Mouse (Mus musculus) myocyte (in vitro differentiated cells): Measurements from ENCODE around the gene Prl3a1.

Source experiments
- MYOD1 ChIP-seq, 3 experiments: IDR thresholded peaks; one replicate each; pipeline ENCODE4 v1.6.1; 2011; ENCODE audit warnings: control low read depth in 2 of 3, low read depth in 2 of 3, mild to moderate bottlenecking in 2 of 3, moderate library complexity in 1 of 3; ENCODE audit not compliant: insufficient read length in 2 of 3, control insufficient read depth in 1 of 3
- POLR2A ChIP-seq: IDR thresholded peaks from one replicate; pipeline ENCODE4 v1.6.1; 2011; ENCODE audit warnings: low read depth, mild to moderate bottlenecking, control low read depth, moderate library complexity; ENCODE audit not compliant: insufficient read length

- TF ChIP-seq MYOD1 (IDR thresholded peaks at IDR 0.05; ENCODE audit: control insufficient read depth in 1 of 3, insufficient read length in 2 of 3, low read depth in 2 of 3): no peak
- TF ChIP-seq POLR2A: no peak
These were observed at the start of gene Prl3a1 for GRCm38 (mm10) chr13:27259136-27259535.
